Mouse (Mus musculus) hindbrain, postnatal 0 days (tissue): ENCODE results near the gene Ube2j1. TPM values are rescaled to one million over a fixed set of nuclear protein-coding genes. Genes with fewer than 3 reads are reported as not detected.

ENCODE experiments used
- ATAC-seq: fragments of 200-750 bp; cut with Nextera tagmentation; 2 replicates; pipeline ENCODE4 v1.8.0; 2017; ENCODE audit warnings: mild to moderate bottlenecking, moderate TSS enrichment, moderate library complexity
- DNase-seq: peaks from one replicate; pipeline ENCODE4 v3.0.0-alpha.2; 2015; ENCODE audit warnings: low spot score
- H3K27ac ChIP-seq: fragments of 300-500 bp; sonication (generic); 2 replicates; pipeline ENCODE4 v1.5.1; 2014; ENCODE audit warnings: mild to moderate bottlenecking
- H3K27me3 ChIP-seq: fragments of 300-500 bp; sonication (generic); 2 replicates; pipeline ENCODE4 v1.6.1; 2014; ENCODE audit warnings: low read length, mixed read lengths; ENCODE audit not compliant: insufficient read depth
- H3K36me3 ChIP-seq: fragments of 300-500 bp; sonication (generic); 2 replicates; pipeline ENCODE4 v1.6.1; 2014; ENCODE audit warnings: low read length, mixed read lengths; ENCODE audit not compliant: insufficient read depth
- H3K4me1 ChIP-seq: fragments of 300-500 bp; sonication (generic); 2 replicates; pipeline ENCODE4 v1.6.1; 2014; ENCODE audit warnings: antibody characterized with exemption, low read length, mixed read lengths; ENCODE audit not compliant: insufficient read depth
- H3K4me2 ChIP-seq: fragments of 300-500 bp; sonication (generic); 2 replicates; pipeline ENCODE4 v1.6.1; 2014; ENCODE audit warnings: low read depth, mild to moderate bottlenecking, low read length, moderate library complexity, mixed read lengths
- H3K4me3 ChIP-seq: fragments of 300-500 bp; sonication (generic); 2 replicates; pipeline ENCODE4 v1.5.1; 2014; ENCODE audit warnings: low read length
- H3K9ac ChIP-seq: fragments of 300-500 bp; sonication (generic); replicated peaks from 2 replicates; pipeline ENCODE4 v1.6.1; 2014; ENCODE audit warnings: mild to moderate bottlenecking, low read length, moderate library complexity, mixed read lengths
- H3K9me3 ChIP-seq: fragments of 300-500 bp; sonication (generic); 2 replicates; pipeline ENCODE4 v1.6.1; 2016; ENCODE audit warnings: low read length, mixed read lengths
- CTCF ChIP-seq: IDR thresholded peaks from 2 replicates; pipeline ENCODE4 v1.5.1; 2016; ENCODE audit warnings: antibody characterized with exemption, control low read depth, low read depth
- WGBS: fragments of 180-500 bp; shearing (Covaris S2); extraction: QIAGEN DNeasy Blood & Tissue Kit; methylation state at CpG from one replicate; pipeline ENCODE4 v1.1.7; 2014; 5-methylcytosine and 5-hydroxymethylcytosine counted together
- polyA plus RNA-seq: library from polyadenylated mRNA; unstranded; fragments of >200 nt; fragmentation: Nextera tagmentation; extraction: Ambion mirVana; gene quantifications from 2 replicates; pipeline ENCODE4 v1.2.1, GENCODE M21; 2015
- total RNA-seq: library from RNA; depleted of rRNA; stranded (reverse); fragments of >200 nt; gene quantifications from 2 replicates; pipeline ENCODE4 v1.2.3, GENCODE M21; 2014; rRNA removed

Gene Ube2j1
- total RNA-seq (104 TPM in 2 replicates), polyA plus RNA-seq (67.5 and 71.5 TPM in 2 replicates)

DNA sequence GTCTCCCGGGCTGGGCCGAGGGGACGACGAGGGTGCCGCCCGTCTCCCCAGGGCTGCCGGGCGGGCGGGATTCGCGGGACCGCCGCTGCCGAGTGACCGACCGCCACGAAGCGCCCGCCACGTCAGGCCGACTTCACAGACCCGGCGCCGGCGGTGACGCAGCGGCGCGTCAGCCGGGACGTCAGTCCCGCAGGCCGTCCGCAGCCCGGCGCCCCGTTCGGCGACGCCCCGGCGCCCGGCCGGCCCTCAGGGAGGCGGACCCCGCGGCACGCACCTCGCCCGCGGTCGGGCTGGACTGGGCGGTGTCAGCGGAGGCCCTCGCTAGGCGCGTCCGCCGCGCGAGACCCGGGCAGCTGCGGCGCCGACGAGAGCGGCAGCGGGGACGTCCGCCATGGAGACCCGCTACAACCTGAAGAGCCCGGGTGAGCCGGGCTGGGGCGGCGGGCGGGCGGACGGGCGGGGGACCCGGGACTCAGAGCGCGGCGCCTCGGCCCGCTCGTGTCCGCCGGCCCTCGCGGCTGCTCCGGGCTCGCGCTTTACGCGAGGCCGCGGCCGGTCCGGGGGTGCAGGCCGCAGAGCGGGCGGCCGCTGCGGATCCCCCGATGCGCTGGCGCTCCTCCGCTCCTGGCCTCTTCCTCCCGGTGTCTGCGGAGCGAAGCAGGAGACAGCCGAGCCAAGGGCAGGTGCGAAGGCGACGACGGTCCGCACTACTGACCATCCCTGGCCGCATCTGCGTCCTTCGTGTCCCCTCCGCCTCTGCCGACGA is at the start of gene Ube2j1:
Ube2j1 (plus strand) TSS at position 222 of the 766 bp plus-strand sequence.
- Histone ChIP-seq H3K27ac (peak within 1 kb of the TSS; percentile 98), H3K4me2 (peak within 1 kb of the TSS; percentile 55), H3K9ac (peak within 1 kb of the TSS; percentile 89), H3K36me3 (no peaks in the 10 kb centered on the region; the same call in 1 of the 2 replicates), H3K4me1 (peaks cover 8% of the 10 kb centered on the region), H3K4me3 (peak within 1 kb of the TSS; percentile 74), H3K27me3 (no peaks in the 10 kb centered on the region), H3K9me3 (no peaks in the 10 kb centered on the region)
- no peak for TF ChIP-seq CTCF
- peak; percentile 96 for ATAC-seq
- peak; percentile 96 for DNase-seq
- under 1% methylated on average over 83 of the region's 123 CpGs for WGBS

- no peaks in the 10 kb centered on the region for H3K36me3 ChIP-seq
- TF ChIP-seq CTCF: no peak
- no peak overlapping the region for H3K27ac ChIP-seq
- DNase-seq: no peak
- peak overlapping the region; percentile 96; the same call in 1 of the 2 replicates for H3K4me2 ChIP-seq
- ATAC-seq: no peak
- no peak overlapping the region for H3K4me3 ChIP-seq
- 0 out of 2 replicates have a peak, but pooled peaks cover 7% of the 10 kb centered on the region for H3K4me1 ChIP-seq
- H3K27me3 ChIP-seq: no peaks in the 10 kb centered on the region
- H3K9me3 ChIP-seq: no peaks in the 10 kb centered on the region
- H3K9ac ChIP-seq: no peak overlapping the region
- 38% methylated on average over 5 of the region's 5 CpGs for WGBS
Observed at GRCm38 (mm10) chr4:32981617-32982016, 49.6 kb upstream of the Ube2j1 start.

DNA sequence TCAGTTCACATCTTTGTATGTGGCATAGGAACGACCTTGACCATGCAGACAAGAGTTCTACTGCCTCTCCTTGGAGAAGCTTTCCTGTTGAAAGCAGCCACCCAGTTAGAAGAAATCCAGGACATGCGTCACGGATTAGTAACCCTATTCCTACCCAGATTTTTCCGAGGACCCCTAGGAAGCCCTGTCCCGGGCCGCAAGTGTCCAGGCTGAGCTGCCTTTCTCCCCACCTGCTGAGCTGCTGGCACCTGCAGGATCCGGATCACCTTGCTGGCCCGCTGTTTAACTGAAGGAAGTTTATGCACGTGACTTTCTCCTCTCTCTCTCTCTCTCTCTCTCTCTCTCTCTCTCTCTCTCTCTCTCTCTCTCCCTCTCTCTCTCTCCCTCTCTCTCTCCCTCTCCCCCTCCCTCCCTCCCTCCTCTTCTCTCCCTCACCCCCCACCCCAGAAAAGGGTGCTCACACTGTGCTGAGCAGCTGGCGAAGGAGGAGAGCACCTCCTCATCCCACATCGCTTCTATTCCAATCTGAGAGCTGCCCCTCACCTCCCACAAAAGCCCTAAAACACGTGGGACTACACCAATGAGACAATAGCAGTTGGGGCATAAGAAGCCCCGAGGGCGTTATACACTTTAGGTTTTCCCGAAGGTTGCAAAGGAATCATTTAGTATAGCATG is 49.0 kb upstream of the Ube2j1 start:
- WGBS: 3% methylated on average over 15 of the region's 15 CpGs

GRCm38 (mm10) chr4:32982716-32983175 is 48.5 kb upstream of the Ube2j1 start, which contains the start of gene Rragd:
TSS of gene Rragd (plus strand) at chr4:32983037.
- no peak for TF ChIP-seq CTCF
- WGBS: under 1% methylated on average over 15 of the region's 18 CpGs
- peak within 1 kb of the TSS; percentile 93 for H3K4me3 ChIP-seq
- no peaks in the 10 kb centered on the region for H3K9me3 ChIP-seq
- H3K36me3 ChIP-seq: no peaks in the 10 kb centered on the region
- H3K9ac ChIP-seq: peak within 1 kb of the TSS; percentile 72
- H3K27ac ChIP-seq: peak within 1 kb of the TSS; percentile 84
- 0 out of 2 replicates have a peak, but pooled peaks cover 7% of the 10 kb centered on the region for H3K4me1 ChIP-seq
- H3K4me2 ChIP-seq: peak within 1 kb of the TSS; percentile 96
- ATAC-seq: peak; percentile 86
- DNase-seq: peak; percentile 59
- no peaks in the 10 kb centered on the region for H3K27me3 ChIP-seq

More for the DNA sequence above, 49.0 kb upstream of the Ube2j1 start:
- Histone ChIP-seq H3K27ac (no peak overlapping the region), H3K4me2 (peak overlapping the region; percentile 96), H3K36me3 (no peaks in the 10 kb centered on the region), H3K4me3 (peak overlapping the region; percentile 93), H3K27me3 (no peaks in the 10 kb centered on the region), H3K4me1 (0 out of 2 replicates have a peak, but pooled peaks cover 7% of the 10 kb centered on the region), H3K9ac (peak overlapping the region; percentile 72), H3K9me3 (no peaks in the 10 kb centered on the region)
- DNase-seq (peak; percentile 3), ATAC-seq (peak; percentile 41)
- no peak for TF ChIP-seq CTCF

DNA sequence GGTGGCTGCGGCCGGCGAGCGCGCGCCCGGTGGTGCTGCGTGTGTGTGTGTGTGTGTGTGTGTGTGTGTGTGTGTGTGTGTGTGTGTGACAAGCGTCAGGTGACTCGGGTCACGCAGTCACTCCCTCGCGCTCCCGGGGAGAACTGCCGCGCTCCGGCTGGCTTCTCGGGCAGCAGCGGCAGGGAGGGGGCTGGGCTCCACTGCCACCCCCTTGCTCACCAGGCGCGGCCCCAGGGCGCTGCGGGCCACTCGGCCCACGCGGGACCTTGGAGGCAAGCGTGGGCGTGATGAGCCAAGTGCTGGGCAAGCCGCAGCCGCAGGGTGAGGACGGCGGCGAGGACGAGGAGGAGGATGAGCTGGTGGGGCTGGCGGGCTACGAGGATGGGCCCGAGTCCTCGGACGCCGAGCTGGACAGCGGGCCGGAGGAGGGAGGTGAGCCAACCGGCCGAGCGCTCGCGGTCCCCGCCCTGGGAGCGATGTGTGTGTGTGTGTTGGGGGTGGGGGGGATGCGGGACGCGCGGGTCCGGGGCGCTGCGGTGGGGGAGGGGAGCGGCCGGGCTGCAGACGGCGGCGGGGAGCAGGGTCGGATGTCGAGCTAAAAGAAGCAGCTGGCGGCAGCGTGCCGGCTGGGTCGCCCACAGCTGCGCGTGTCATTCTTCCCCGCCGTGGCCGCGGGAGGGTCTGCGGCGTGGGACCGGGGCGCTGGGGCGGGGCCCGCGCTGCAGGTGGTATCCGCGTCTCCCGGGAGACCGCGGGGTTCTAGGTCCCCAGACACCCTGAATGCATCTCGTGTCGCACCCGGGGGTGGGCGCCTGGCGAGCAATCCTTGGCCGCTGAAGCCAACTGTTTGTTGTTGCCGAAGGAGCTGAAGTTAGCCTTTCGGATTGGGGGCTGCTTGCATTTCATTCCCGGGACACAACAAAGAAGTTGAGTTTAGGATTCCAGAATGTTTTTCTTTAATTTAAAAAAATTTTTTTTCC is 47.8 kb upstream of the Ube2j1 start:
- no peak for TF ChIP-seq CTCF
- ATAC-seq (peak; percentile 77), DNase-seq (peak; percentile 71)
- Histone ChIP-seq H3K4me2 (peak overlapping the region; percentile 96), H3K36me3 (no peaks in the 10 kb centered on the region), H3K27ac (peak overlapping the region; percentile 84), H3K4me3 (peak overlapping the region; percentile 93), H3K9me3 (no peaks in the 10 kb centered on the region), H3K27me3 (no peaks in the 10 kb centered on the region), H3K9ac (peak overlapping the region; percentile 72), H3K4me1 (0 out of 2 replicates have a peak, but pooled peaks cover 7% of the 10 kb centered on the region)
- WGBS: 1% methylated on average over 72 of the region's 94 CpGs
